Mouse (Mus musculus): ENCODE measurements around the gene Irf9. TPM values are rescaled to one million over a fixed set of nuclear protein-coding genes. Genes with fewer than 3 reads are reported as not detected.

The Irf9 gene
- polyA plus RNA-seq, 1 experiment from 2014 or later, result 8.7 TPM

DNA sequence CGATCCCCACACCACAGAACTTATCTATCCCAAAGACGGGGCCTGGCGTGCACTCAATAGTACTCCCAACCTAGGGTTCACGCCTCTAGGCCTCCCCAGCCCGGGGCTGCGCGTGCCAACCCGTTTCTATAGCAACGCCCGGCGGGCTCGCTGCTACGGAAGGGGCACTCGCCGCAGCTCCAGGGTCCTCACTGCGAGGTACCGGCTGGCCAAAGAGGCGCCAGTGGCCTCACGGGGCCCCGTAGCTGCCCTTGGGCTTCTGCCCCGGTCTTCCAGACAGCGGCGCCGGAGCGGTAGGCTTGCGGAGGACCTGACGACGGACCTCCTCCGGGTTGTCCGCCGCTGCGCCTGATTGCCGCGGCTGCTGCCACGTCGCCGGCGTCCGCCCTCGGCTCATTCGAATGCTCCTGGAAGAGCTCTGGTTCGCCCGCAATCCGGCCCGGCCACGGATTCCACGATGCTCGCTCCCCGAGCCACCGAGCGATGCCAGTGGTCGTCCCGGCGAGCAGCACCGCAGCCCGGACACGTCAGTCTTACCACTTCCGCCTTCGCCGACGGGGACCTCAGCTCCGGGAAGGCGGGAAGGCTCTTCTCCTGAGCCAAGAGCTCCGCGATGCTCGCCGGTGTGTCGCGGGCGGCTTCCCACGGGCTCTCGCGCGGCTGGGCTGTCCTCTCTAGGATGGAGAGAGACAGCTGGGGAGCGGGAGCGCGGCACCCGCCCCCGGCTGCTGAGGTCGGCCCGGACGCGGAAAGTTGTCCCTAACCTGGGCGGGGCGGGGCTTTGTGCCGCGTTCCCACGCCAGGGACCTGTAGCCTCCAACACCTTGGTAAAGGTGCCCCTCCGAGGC is 39.9 kb downstream of the Irf9 start, which contains the start of gene Tm9sf1:
Gene Tm9sf1 (minus strand): TSS at position 747 of the 848 bp plus-strand sequence.
- H3K36me3 ChIP-seq, result peaks cover 48% of the 10 kb centered on the region
- WGBS, result under 1% methylated on average over 89 of the region's 89 CpGs
- H3K9ac ChIP-seq, result peak within 1 kb of the TSS; percentile 82
- H3K9me3 ChIP-seq (replicated peaks), result no peaks in the 10 kb centered on the region
- H3K4me3 ChIP-seq, result peak within 1 kb of the TSS; percentile 73
- H3K4me1 ChIP-seq (replicated peaks), result peaks cover 31% of the 10 kb centered on the region
- no peaks in the 10 kb centered on the region for H3K27me3 ChIP-seq (replicated peaks)
- H3K4me2 ChIP-seq, result peak within 1 kb of the TSS; percentile 88
- peak within 1 kb of the TSS; percentile 90 for H3K27ac ChIP-seq (ENCODE audit: poor library complexity, severe bottlenecking)
- peak; percentile 87 for ATAC-seq (ENCODE audit: insufficient number of reproducible peaks, low FRiP score)

DNA sequence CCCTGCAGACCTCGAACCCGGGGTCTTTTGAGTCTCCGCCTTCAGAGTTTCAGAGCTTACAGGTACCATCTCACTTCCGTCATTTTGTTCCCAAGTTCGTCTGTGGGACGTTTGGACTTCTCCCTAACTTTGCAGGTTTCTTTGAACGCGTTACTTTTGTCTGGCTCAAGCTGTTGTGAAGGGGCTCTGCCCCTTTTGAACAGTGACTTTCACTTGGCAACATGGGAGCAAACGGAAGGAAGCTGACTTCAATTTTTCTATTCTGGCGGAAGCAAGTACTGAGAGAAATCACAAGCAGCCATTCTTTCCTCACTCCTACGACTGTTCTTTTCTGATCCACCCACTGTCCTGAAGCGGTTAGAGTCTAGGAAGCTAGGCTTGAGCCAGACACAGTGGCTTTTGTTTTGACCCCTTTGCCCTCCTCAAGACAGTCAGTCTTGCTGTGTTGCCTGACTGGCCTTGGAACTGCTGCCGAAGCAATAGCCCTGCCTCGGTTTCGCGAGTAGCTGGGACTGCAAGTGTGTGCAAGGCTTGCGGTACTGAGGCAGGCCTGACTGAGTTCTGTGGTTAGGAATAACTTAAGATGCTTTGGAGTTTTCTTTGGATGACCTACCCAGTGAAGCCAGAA is 41.0 kb downstream of the Irf9 start:
- peaks cover 31% of the 10 kb centered on the region for H3K4me1 ChIP-seq (replicated peaks)
- H3K9ac ChIP-seq, result peak overlapping the region; percentile 82
- H3K36me3 ChIP-seq, result peaks cover 37% of the 10 kb centered on the region
- H3K27me3 ChIP-seq (replicated peaks), result no peaks in the 10 kb centered on the region
- WGBS, result 32% methylated on average over 17 of the region's 17 CpGs
- H3K4me3 ChIP-seq, result peak overlapping the region; percentile 73
- H3K27ac ChIP-seq (ENCODE audit: poor library complexity, severe bottlenecking), result peak overlapping the region; percentile 68
- no peaks in the 10 kb centered on the region for H3K9me3 ChIP-seq (replicated peaks)
- H3K4me2 ChIP-seq, result peak overlapping the region; percentile 88
- ATAC-seq (ENCODE audit: insufficient number of reproducible peaks, low FRiP score), result no peak

DNA sequence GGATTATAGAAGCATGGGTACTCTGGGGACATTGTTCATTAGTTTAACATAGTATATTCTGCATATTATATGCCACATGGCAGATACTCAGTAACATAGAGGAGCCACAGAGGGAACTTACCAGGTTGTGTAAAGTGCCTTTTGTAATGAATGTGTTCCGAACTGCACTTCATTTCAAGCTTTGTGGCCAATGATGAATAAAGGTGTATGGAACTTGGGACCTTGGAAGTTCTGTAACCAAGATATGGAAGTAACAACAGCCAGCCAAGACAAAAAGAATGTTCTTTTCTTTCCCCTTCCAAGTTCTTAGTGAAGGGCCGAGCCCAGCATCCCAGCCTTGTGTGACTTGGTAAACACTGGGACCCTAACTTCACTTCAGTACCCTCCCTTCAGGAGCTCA is 46.5 kb downstream of the Irf9 start, which contains the start of gene Tssk4:
Gene Tssk4 (plus strand): TSS at position 301 of the 400 bp plus-strand sequence.
- Histone ChIP-seq H3K27ac (ENCODE audit: poor library complexity, severe bottlenecking) (no peak within 1 kb of the TSS), H3K4me2 (no peak within 1 kb of the TSS), H3K9ac (no peak within 1 kb of the TSS), H3K36me3 (peaks cover 14% of the 10 kb centered on the region; the same call in 1 of the 2 replicates), H3K9me3 (replicated peaks) (no peaks in the 10 kb centered on the region), H3K4me1 (replicated peaks) (peaks cover 14% of the 10 kb centered on the region), H3K4me3 (no peak within 1 kb of the TSS), H3K27me3 (replicated peaks) (no peaks in the 10 kb centered on the region)
- 85% methylated on average over 2 of the region's 2 CpGs for WGBS
- no peak for ATAC-seq (ENCODE audit: insufficient number of reproducible peaks, low FRiP score)

DNA sequence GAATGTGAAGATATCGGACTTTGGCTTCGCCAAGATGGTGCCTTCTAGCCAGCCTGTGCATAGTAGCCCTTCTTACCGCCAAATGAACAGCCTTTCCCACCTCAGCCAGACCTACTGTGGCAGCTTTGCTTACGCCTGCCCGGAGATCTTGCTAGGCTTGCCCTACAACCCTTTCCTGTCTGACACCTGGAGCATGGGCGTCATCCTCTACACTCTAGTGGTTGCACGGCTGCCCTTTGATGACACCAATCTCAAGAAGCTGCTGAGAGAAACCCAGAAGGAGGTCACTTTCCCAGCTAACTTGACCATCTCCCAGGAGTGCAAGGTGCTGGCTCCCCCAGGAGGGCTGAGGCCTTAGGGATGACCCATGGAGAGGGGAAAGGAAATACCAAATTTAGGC is 48.2 kb downstream of the Irf9 start:
- H3K4me1 ChIP-seq (replicated peaks), result peaks cover 10% of the 10 kb centered on the region; the same call in 1 of the 2 replicates
- 70% methylated on average over 7 of the region's 7 CpGs for WGBS
- no peak overlapping the region for H3K4me3 ChIP-seq
- H3K9me3 ChIP-seq (replicated peaks), result no peaks in the 10 kb centered on the region
- H3K27ac ChIP-seq (ENCODE audit: poor library complexity, severe bottlenecking), result no peak overlapping the region
- H3K27me3 ChIP-seq (replicated peaks), result no peaks in the 10 kb centered on the region
- ATAC-seq (ENCODE audit: insufficient number of reproducible peaks, low FRiP score), result no peak
- peaks cover 5% of the 10 kb centered on the region; the same call in 1 of the 2 replicates for H3K36me3 ChIP-seq
- H3K4me2 ChIP-seq, result no peak overlapping the region
- H3K9ac ChIP-seq, result no peak overlapping the region

- Histone ChIP-seq H3K4me2 (0 out of 2 replicates have a peak overlapping the region, but pooled peaks have one; percentile 22), H3K27ac (ENCODE audit: poor library complexity, severe bottlenecking) (peak overlapping the region; percentile 93), H3K4me3 (no peak overlapping the region), H3K4me1 (replicated peaks) (peaks cover 25% of the 10 kb centered on the region), H3K9me3 (replicated peaks) (no peaks in the 10 kb centered on the region), H3K36me3 (peaks cover 25% of the 10 kb centered on the region), H3K27me3 (replicated peaks) (no peaks in the 10 kb centered on the region), H3K9ac (no peak overlapping the region)
- ATAC-seq (ENCODE audit: insufficient number of reproducible peaks, low FRiP score), result no peak
- 53% methylated on average over 3 of the region's 3 CpGs for WGBS
These were observed 53.6 kb downstream of the Irf9 start for GRCm38 (mm10) chr14:55656935-55657334.

GRCm38 (mm10) chr14:55658011-55658410 is 54.6 kb downstream of the Irf9 start:
- WGBS, result 83% methylated on average over 5 of the region's 5 CpGs
- H3K4me2 ChIP-seq, result no peak overlapping the region
- H3K27ac ChIP-seq (ENCODE audit: poor library complexity, severe bottlenecking), result peak overlapping the region; percentile 93
- no peak overlapping the region for H3K9ac ChIP-seq
- ATAC-seq (ENCODE audit: insufficient number of reproducible peaks, low FRiP score), result no peak
- H3K9me3 ChIP-seq (replicated peaks), result no peaks in the 10 kb centered on the region
- H3K27me3 ChIP-seq (replicated peaks), result no peaks in the 10 kb centered on the region
- H3K4me3 ChIP-seq, result no peak overlapping the region
- peaks cover 25% of the 10 kb centered on the region for H3K4me1 ChIP-seq (replicated peaks)
- H3K36me3 ChIP-seq, result peaks cover 32% of the 10 kb centered on the region

Other genes with a start within 250 kb of the Irf9 start
- 63.3 and 64.5 TPM in 2 replicates for gene Dhrs4, start 124.8 kb upstream of the Irf9 start, polyA plus RNA-seq (2016; fragmentation: Nextera tagmentation; extraction: Ambion mirVana)
- gene Carmil3, start 112.9 kb upstream of the Irf9 start, polyA plus RNA-seq (2016; fragmentation: Nextera tagmentation; extraction: Ambion mirVana), result 2.4 and 2.6 TPM in 2 replicates
- 0.30 and 0.59 TPM in 2 replicates for gene Cpne6, start 93.1 kb upstream of the Irf9 start, polyA plus RNA-seq (2016; fragmentation: Nextera tagmentation; extraction: Ambion mirVana)
- not detected in 2 replicates for gene Nrl, start 78.6 kb upstream of the Irf9 start, polyA plus RNA-seq (2016; fragmentation: Nextera tagmentation; extraction: Ambion mirVana)
- 38.8 and 43.0 TPM in 2 replicates for gene Pck2, start 63.3 kb upstream of the Irf9 start, polyA plus RNA-seq (2016; fragmentation: Nextera tagmentation; extraction: Ambion mirVana)
- 73.2 and 78.7 TPM in 2 replicates for gene Dcaf11, start 43.6 kb upstream of the Irf9 start, polyA plus RNA-seq (2016; fragmentation: Nextera tagmentation; extraction: Ambion mirVana)
- gene A730061H03Rik, start 43.2 kb upstream of the Irf9 start, polyA plus RNA-seq (2016; fragmentation: Nextera tagmentation; extraction: Ambion mirVana), result 0.96 TPM in 1 of 2 replicates, not detected in the other
- 114 and 118 TPM in 2 replicates for gene Fitm1, start 28.0 kb upstream of the Irf9 start, polyA plus RNA-seq (2016; fragmentation: Nextera tagmentation; extraction: Ambion mirVana)
- 211 and 212 TPM in 2 replicates for gene Psme1, start 25.4 kb upstream of the Irf9 start, polyA plus RNA-seq (2016; fragmentation: Nextera tagmentation; extraction: Ambion mirVana)
- gene Emc9, start 18.3 kb upstream of the Irf9 start, polyA plus RNA-seq (2016; fragmentation: Nextera tagmentation; extraction: Ambion mirVana), result 16.3 and 21.5 TPM in 2 replicates
- 200 and 213 TPM in 2 replicates for gene Psme2, start 12.5 kb upstream of the Irf9 start, polyA plus RNA-seq (2016; fragmentation: Nextera tagmentation; extraction: Ambion mirVana)
- 16.4 and 16.8 TPM in 2 replicates for gene Rnf31, start 11.9 kb upstream of the Irf9 start, polyA plus RNA-seq (2016; fragmentation: Nextera tagmentation; extraction: Ambion mirVana)
- 16.5 and 17.5 TPM in 2 replicates for gene Rec8, start 14.5 kb downstream of the Irf9 start, polyA plus RNA-seq (2016; fragmentation: Nextera tagmentation; extraction: Ambion mirVana)
- 66.1 and 68.4 TPM in 2 replicates for gene Ipo4, start 32.4 kb downstream of the Irf9 start, polyA plus RNA-seq (2016; fragmentation: Nextera tagmentation; extraction: Ambion mirVana)
- 3.4 and 5.2 TPM in 2 replicates for gene Gm49378, start 34.3 kb downstream of the Irf9 start, polyA plus RNA-seq (2016; fragmentation: Nextera tagmentation; extraction: Ambion mirVana)
- 86.2 and 92.6 TPM in 2 replicates for gene Tm9sf1, start 40.2 kb downstream of the Irf9 start, polyA plus RNA-seq (2016; fragmentation: Nextera tagmentation; extraction: Ambion mirVana)
- gene Tssk4, start 46.6 kb downstream of the Irf9 start, polyA plus RNA-seq (2016; fragmentation: Nextera tagmentation; extraction: Ambion mirVana), result 0.45 and 0.60 TPM in 2 replicates
- gene Mdp1, start 56.9 kb downstream of the Irf9 start, polyA plus RNA-seq (2016; fragmentation: Nextera tagmentation; extraction: Ambion mirVana), result 74.1 and 76.7 TPM in 2 replicates
- gene Gmpr2, start 68.4 kb downstream of the Irf9 start, polyA plus RNA-seq (2016; fragmentation: Nextera tagmentation; extraction: Ambion mirVana), result 39.8 and 44.6 TPM in 2 replicates
- gene Nedd8, start 68.6 kb downstream of the Irf9 start, polyA plus RNA-seq (2016; fragmentation: Nextera tagmentation; extraction: Ambion mirVana), result 457 and 491 TPM in 2 replicates
- gene Tinf2, start 78.2 kb downstream of the Irf9 start, polyA plus RNA-seq (2016; fragmentation: Nextera tagmentation; extraction: Ambion mirVana), result 36.1 and 37.6 TPM in 2 replicates
- gene Tgm1, start 110.4 kb downstream of the Irf9 start, polyA plus RNA-seq (2016; fragmentation: Nextera tagmentation; extraction: Ambion mirVana), result 0.27 and 0.70 TPM in 2 replicates
- gene Rabggta, start 118.7 kb downstream of the Irf9 start, polyA plus RNA-seq (2016; fragmentation: Nextera tagmentation; extraction: Ambion mirVana), result 20.9 and 24.4 TPM in 2 replicates
- gene Dhrs1, start 142.1 kb downstream of the Irf9 start, polyA plus RNA-seq (2016; fragmentation: Nextera tagmentation; extraction: Ambion mirVana), result 59.2 and 60.8 TPM in 2 replicates
- 27.7 and 30.6 TPM in 2 replicates for gene Nop9, start 142.1 kb downstream of the Irf9 start, polyA plus RNA-seq (2016; fragmentation: Nextera tagmentation; extraction: Ambion mirVana)
- 1.0 and 1.2 TPM in 2 replicates for gene Cideb, start 154.9 kb downstream of the Irf9 start, polyA plus RNA-seq (2016; fragmentation: Nextera tagmentation; extraction: Ambion mirVana)
- 0.49 and 0.54 TPM in 2 replicates for gene Ltb4r2, start 157.9 kb downstream of the Irf9 start, polyA plus RNA-seq (2016; fragmentation: Nextera tagmentation; extraction: Ambion mirVana)
- 0.49 and 0.76 TPM in 2 replicates for gene Ltb4r1, start 162.4 kb downstream of the Irf9 start, polyA plus RNA-seq (2016; fragmentation: Nextera tagmentation; extraction: Ambion mirVana)
- 24.4 and 26.2 TPM in 2 replicates for gene Adcy4, start 180.5 kb downstream of the Irf9 start, polyA plus RNA-seq (2016; fragmentation: Nextera tagmentation; extraction: Ambion mirVana)
- 19.7 and 20.3 TPM in 2 replicates for gene Ripk3, start 185.3 kb downstream of the Irf9 start, polyA plus RNA-seq (2016; fragmentation: Nextera tagmentation; extraction: Ambion mirVana)
- gene Nfatc4, start 219.6 kb downstream of the Irf9 start, polyA plus RNA-seq (2016; fragmentation: Nextera tagmentation; extraction: Ambion mirVana), result 17.5 and 18.6 TPM in 2 replicates

All from heart, embryonic 12.5 days (tissue).